Mouse (Mus musculus): ENCODE data around the gene Med4.
"Not testable (repeated sequence)": the region's sequence is repeated elsewhere in the genome, so short reads cannot be mapped to it uniquely, and the experiment has no call there.

Gene Med4

GRCm38 (mm10) chr14:73502591-73503184, 7.1 kb upstream of the Med4 start:
- peak; percentile 47 for DNase-seq

- DNase-seq = no peak
Observed at GRCm38 (mm10) chr14:73503237-73503933, 6.4 kb upstream of the Med4 start.

GRCm38 (mm10) chr14:73506283-73506682, 3.5 kb upstream of the Med4 start:
- peak; percentile 55 for DNase-seq

GRCm38 (mm10) chr14:73507200-73507599, 2.6 kb upstream of the Med4 start:
- DNase-seq = peak; percentile 64

GRCm38 (mm10) chr14:73507702-73508376, 2.0 kb upstream of the Med4 start:
- peak; percentile 72 for DNase-seq

GRCm38 (mm10) chr14:73508630-73509395, 1.0 kb upstream of the Med4 start:
- DNase-seq = no peak

- DNase-seq = no peak
Observed at GRCm38 (mm10) chr14:73524136-73524535, 14.3 kb downstream of the Med4 start.

- DNase-seq = peak; percentile 95
Observed at GRCm38 (mm10) chr14:73524766-73525448, 15.1 kb downstream of the Med4 start, which contains the start of gene Sucla2. Gene Sucla2, plus strand, starts transcription at chr14:73525319.

GRCm38 (mm10) chr14:73528661-73529060, 18.8 kb downstream of the Med4 start:
- not testable (repeated sequence) for DNase-seq

- DNase-seq = no peak
Observed at GRCm38 (mm10) chr14:73533755-73534465, 24.1 kb downstream of the Med4 start.

GRCm38 (mm10) chr14:73535641-73536040, 25.8 kb downstream of the Med4 start:
- no peak for DNase-seq

- no peak for DNase-seq
Observed at GRCm38 (mm10) chr14:73543781-73544180, 34.0 kb downstream of the Med4 start.

GRCm38 (mm10) chr14:73547034-73547433, 37.2 kb downstream of the Med4 start:
- no peak for DNase-seq

GRCm38 (mm10) chr14:73548051-73548450, 38.2 kb downstream of the Med4 start, which contains the start of gene Nudt15:
Gene Nudt15, minus strand, starts transcription at chr14:73548242.
- no peak for DNase-seq

GRCm38 (mm10) chr14:73550291-73550690, 40.5 kb downstream of the Med4 start:
- DNase-seq = no peak

GRCm38 (mm10) chr14:73550732-73551131, 40.9 kb downstream of the Med4 start:
- no peak for DNase-seq

GRCm38 (mm10) chr14:73551164-73551563, 41.3 kb downstream of the Med4 start:
- no peak for DNase-seq

- DNase-seq = peak; percentile 98
Observed at GRCm38 (mm10) chr14:73552341-73553121, 42.7 kb downstream of the Med4 start.

GRCm38 (mm10) chr14:73553122-73553696, 43.4 kb downstream of the Med4 start:
- DNase-seq = no peak
